Mouse (Mus musculus): Measurements from ENCODE around the gene Pnkp.

The Pnkp gene

DNA sequence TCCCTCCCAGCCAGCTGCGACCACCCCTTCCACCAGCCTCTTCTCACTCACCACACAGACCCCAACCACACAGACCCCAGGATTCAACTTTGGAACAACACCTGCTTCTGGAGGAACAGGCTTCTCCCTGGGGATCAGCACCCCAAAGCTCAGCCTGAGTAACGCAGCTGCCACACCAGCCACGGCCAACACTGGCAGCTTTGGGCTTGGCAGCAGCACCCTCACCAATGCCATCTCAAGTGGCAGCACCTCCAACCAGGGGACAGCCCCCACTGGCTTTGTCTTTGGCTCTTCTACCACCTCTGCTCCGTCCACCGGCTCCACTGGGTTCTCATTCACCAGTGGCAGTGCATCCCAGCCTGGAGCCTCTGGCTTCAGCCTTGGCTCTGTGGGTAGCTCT lies 28.2 kb upstream of the Pnkp start:
- no peak for DNase-seq (ENCODE audit: low spot score)

DNA sequence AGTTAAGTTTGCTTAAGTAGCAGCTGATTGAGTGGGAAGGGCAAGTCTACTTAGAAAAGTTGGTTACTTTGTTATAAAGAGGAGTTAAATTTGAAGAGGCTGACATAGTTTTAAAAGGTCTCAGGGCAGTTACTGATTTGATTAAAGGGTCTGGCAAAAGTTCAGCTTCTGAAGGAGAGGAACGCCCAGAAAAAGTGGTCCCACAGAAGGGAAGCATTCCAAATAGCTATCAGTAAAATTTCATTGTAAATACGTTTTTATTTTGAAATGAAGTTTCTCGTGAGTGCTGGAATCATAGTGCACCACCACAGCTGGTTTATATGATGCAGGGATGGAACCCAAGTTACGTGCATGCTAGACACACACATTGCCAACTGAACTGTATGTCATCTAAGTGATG lies 24.2 kb upstream of the Pnkp start:
- DNase-seq (ENCODE audit: low spot score) = no peak

DNA sequence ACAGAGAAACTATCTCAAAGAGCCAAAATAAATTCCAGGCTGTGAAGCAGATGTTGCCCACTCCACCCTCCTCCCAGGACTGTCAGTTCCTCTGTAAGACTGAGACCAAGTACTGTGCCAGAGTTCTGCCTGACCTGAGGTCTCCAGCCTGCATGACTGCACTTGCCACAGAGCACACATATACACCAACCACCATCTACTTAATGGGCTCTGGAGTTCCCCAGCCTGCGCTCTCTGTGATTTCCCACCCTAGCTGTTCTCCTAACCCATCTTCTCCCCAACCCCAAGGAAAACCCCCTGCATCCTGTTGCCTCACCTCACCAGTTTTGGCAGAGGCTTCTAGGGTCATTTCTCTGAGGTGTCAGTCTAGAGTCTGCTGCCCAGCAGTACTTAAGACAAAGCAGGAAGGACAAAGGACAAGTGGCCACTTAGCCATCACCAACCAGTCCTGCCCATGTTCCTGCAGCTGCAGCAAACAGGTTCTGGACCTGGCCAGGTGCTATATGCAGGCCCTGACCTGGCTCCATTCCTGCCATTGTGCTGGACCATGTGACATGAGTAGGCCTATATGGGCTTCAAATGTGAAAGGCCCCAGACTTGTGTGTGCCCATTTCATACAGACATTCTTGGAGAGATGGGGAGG lies 21.4 kb upstream of the Pnkp start:
- no peak for DNase-seq (ENCODE audit: low spot score)

DNA sequence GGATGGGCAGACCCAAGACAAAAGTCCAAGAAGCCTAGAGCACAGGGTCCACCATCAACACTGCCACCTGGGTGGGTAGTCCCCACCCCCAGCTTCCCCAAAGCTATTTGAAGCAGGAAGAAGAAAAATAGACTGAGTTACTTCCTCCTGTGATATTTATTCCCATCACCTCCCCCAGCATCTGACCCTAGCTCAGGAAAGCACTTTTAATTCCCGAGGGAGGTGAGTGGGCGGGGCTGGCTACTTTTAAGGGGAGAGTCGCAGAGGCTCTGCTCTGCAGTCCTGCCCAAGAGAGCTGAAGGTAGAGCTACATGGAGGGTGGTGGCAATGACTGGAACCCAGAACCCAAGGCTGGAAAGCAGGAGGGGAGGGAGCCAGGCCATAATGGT lies 20.9 kb upstream of the Pnkp start:
- DNase-seq (ENCODE audit: low spot score) = no peak

DNA sequence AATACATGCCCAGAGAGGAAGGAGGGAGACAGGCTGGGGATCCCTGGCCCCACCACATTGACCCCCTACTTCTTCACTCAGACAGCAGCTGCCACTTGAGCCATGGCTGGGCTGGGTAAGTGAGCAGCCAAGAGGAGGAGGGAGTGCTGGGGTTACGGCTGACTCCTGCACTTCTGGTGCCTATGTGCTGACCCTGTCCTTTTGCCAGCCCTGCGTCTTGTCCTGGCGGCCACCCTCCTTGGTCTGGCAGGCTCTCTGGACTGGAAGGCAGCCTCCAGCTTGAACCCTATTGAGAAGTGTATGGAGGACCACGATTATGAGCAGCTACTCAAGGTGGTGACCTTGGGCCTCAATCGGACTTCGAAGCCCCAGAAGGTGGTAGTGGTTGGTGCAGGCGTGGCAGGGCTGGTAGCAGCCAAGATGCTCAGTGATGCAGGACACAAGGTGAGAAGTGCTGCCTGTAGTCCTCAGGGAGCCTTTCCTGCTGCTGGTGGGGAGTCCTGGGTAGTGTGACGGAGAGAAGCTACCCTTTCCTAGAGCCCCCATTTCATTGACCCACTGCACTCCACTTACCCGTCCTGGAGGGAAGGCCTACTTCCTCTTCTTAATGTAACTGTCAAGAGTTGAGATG lies 20.4 kb upstream of the Pnkp start:
- DNase-seq (ENCODE audit: low spot score) = no peak

DNA sequence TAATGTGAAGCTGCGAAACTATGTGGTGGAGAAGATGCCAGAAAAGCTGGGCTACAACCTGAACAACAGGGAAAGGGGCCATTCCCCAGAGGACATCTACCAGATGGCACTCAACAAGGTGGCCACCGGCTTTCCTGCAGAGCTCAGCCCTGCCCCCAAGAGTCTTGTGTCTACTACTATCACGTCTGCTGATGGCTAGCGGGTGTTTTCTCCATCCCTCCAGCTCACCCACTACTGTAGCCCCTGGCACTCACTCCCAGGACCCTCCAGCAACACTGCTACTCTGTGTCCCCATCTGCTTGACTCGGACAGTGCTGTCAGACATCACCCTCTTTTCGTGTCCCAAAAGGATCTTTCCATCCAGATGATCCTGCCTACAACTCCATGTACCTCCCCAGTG lies 18.9 kb upstream of the Pnkp start:
- DNase-seq (ENCODE audit: low spot score) = no peak

DNA sequence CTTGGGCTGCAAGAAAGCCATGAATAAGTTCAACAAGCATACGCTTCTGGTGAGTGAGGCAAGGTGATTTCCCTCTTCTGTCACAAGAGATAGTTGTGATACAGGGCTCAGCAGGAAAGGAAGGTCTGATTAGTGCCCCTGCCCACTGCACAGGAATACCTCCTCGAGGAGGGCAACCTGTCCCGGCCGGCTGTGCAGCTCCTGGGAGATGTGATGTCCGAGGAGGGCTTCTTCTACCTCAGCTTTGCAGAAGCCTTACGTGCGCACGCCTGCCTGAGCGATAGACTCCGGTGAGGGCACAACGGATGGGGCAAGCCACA lies 17.8 kb upstream of the Pnkp start:
- no peak for DNase-seq (ENCODE audit: low spot score)

DNA sequence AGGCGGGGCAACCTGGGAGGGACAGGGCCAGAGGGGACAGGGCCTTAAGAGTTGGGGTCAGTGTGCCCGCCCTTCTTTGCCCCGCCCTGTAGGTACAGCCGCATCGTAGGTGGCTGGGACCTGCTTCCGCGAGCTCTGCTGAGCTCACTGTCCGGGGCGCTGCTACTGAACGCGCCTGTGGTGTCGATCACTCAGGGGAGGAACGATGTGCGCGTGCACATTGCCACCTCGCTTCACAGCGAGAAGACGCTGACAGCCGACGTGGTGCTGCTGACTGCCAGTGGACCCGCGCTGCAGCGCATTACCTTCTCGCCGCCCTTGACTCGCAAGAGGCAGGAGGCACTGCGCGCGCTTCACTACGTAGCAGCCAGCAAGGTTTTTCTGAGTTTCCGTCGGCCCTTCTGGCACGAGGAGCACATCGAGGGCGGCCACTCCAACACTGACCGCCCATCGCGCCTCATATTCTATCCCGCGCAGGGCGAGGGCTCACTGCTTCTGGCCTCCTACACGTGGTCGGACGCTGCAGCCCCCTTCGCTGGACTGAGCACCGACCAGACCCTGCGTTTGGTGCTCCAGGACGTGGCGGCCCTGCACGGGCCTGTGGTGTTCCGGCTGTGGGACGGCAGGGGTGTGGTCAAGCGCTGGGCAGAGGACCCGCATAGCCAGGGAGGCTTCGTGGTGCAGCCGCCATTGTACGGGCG lies 17.3 kb upstream of the Pnkp start:
- peak; percentile 34 for DNase-seq (ENCODE audit: low spot score)

GRCm38 (mm10) chr7:44840426-44840825 lies 16.5 kb upstream of the Pnkp start:
- DNase-seq (ENCODE audit: low spot score) = no peak

DNA sequence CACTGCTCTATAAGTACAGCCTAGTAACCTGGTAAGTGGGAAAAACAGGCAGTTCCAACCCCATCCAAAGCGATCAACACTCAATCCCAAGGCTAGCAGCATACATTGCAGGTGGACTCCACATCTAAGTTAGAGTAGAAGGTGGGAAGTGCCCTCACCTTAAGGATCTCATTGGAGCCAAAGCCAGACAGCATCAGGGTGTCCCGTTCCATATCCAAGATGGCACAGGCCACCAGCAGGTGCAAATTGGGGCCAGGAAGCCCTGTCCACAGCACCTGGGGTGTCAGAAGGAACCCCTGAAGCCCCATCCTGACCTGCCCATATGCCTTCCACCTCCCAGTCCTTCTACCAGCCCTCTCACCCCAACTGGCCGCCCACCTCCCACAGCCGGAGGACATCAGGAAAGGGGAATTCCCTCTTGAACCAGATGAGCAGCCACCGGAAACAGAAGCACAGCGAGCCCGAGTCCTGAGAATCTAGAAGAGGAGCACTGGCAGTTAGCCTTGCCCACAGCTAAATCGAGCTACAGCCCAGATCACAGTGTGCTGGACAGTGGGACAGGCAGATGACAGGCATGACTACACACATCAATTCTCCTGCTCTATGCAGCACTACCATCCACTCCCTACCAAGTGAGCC lies 15.0 kb upstream of the Pnkp start:
- DNase-seq (ENCODE audit: low spot score) = no peak

GRCm38 (mm10) chr7:44845006-44845405 lies 11.9 kb upstream of the Pnkp start:
- DNase-seq (ENCODE audit: low spot score) = no peak

DNA sequence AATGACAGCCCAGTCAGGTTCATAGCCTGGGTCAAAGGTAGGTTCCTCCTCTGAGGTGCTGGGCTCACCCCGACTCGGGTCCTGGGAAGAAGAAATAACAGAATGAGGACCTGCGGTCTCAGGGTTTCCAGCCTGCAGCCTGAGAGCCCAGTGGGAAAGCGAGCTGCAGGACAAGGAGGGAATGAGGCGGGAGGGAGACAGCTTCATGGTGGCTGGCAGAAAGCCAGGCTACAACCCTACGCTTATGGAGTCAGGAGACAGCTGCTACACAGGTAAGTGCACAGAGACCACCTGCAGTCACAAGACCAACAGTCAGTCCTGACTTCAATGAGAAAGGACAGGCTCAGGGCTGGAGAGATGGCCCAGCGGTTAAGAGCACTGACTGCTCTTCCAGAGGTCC lies 10.1 kb upstream of the Pnkp start:
- DNase-seq (ENCODE audit: low spot score) = no peak

DNA sequence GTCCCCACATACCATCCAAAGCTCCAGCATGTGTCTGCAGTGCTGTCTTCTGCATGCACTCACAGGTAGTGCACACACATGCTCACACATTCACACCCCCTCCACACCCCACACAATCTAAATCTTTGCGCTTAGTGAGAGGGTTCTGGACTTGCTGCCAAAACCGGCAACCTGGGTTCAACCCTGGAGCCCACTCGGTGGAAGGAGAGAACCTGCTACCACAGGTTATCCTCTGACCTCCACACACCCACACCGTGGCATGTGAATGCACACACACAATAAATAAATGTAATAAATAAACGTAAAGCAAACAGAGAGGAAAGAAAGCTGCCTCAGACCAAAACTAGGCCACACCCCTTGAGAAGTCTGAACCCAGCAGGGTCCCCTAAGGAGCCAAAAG lies 9.2 kb upstream of the Pnkp start:
- no peak for DNase-seq (ENCODE audit: low spot score)

DNA sequence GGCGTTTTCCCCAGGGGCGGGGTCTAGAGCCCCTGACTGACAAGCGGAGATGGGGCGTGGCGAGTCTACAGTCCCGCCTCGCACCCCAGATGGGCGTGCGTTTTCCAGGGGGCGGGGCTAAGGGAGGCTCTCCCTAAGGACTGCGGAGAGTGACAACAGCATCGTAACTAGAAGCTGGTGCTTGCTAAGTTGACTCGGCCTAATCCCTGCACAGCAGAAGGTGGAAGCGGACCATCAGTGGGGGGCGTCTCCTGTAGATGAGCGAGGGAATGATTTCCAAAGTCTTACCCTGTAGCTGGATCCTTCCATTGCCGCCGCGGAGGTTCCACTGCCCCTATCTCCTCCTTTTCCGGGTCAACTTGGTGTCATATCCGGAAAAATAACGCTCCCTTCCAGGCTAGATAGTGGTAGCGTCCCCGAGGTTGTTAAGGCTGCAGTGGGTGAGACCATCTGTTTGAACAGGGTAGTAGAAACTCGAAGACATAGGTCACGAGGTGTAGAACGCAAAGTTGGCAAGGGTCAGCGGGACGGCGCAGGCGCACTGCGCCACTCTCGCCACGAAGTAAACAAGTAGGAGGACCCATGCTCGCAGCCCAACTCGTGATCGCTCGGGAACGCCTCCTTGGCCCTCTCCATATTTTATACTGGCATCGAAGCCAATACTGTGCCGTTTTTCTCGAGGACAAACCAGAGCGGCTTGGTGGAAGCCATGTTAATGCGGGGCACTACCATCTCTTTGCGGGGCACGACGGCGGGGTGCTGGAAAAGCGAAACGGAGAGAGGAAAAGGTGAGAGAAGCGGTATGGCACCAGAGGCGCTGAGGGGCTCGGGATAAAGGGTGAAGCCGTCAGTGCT lies 8.2 kb upstream of the Pnkp start, which contains the start of the genes Akt1s1 and Tbc1d17:
TSS of gene Akt1s1 (plus strand) at position 431 of the 855 bp plus-strand sequence.
TSS of gene Tbc1d17 (minus strand) at position 519 of the 855 bp plus-strand sequence.
- peak; percentile 99 for DNase-seq (ENCODE audit: low spot score)

- DNase-seq (ENCODE audit: low spot score) = peak; percentile 91
Observed at GRCm38 (mm10) chr7:44849416-44850111, 7.4 kb upstream of the Pnkp start.

- peak; percentile 79 for DNase-seq (ENCODE audit: low spot score)
Observed at GRCm38 (mm10) chr7:44850146-44850545, 6.8 kb upstream of the Pnkp start.

DNA sequence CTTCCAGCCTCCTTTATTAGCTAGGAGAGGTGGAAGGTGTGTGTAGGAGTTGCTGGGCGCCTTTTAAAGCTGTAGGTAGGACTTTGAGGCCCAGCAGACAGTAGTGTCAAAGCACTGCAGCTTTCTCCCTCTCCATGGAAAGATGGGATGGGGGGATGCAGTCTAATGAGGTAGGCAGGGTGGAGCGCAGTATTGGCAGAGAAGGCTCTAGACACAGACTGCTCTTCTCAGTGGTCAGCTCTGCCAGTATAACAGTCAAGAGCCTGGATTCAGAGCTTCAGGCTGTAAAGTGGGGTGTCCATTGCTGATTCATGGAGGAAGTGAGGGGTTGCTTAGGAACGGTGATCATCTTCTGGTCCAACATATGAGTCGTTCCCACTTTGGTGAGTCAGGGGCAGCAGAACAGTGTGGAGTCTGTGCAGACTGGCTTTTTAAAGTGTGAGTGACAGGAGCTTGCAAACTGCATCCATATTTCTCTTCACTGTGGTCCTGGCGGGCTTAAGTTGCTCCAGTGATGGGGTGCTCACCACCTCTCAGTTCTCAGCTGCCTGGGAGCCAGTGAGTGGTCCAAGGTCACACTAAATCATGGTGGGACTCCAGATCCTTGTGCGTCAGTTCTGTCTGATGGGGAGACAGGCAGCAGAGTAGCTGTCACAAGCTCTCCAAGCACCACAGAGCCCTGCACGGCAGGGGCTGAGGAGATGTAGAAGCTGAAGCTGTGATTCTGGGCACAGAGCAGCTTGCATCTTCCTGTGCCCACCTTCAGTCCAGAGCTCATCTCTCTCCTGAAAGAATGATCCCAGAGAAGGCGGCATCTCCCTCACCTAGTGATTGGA lies 5.9 kb upstream of the Pnkp start:
- DNase-seq (ENCODE audit: low spot score) = no peak

DNA sequence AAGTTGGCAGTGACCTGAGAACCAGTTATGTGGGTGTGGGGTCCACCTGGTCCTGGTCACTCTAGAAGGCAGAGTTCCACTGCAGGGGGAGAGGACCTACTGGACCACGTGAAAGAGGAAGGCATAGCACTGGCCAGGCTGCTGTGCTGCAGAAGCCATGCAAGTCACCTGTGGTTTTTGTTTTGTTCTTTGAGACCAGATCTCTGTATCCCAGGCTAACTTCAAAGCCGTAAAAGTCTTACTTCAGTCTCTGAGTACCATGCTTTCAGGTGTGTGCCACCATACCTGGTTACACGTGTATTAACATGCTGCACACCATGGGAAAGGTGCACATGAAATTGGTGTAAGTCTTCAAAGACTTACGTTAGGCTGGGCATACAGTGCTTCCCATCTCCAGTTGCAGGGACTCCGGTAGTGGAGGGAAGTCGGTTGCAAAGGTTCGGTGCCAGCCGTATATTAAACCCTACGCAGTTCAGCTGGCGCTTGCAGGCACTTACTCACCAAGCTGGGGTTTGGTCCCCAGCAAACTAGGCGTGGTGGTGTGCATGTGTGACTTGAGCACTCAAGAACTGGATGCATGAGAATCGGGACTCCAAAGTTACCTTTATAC lies 5.2 kb upstream of the Pnkp start:
- DNase-seq (ENCODE audit: low spot score) = no peak

DNA sequence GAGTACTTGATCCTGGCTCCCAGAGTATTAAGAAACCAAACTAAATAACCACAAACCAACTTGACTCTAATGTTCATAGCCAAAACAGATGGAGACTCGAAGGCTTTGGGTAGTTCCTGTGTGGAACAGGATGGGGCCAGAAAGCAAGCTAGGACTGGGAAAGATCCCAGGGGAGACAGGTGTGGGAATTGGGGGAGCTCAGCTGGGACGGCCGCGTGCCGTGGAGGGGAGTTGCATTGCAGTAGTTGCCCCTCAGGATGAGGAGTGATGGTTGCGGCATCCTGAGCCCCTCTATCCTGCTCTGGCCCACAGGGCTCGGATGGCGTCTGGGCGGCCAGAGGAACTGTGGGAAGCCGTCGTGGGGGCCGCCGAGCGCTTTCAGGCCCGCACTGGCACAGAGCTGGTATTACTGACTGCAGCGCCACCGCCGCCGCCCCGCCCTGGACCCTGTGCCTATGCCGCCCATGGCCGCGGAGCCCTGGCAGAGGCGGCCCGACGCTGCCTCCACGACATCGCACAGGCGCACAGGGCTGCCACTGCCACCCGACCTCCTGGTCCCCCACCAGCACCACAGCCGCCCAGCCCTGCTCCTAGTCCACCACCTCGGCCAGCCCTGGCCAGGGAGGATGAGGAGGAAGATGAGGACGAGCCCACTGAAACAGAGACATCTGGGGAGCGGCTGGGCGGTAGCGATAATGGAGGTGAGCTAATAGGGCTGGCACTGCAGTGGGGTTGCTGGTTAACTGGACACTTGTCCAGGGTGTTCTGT lies 4.5 kb upstream of the Pnkp start:
- no peak for DNase-seq (ENCODE audit: low spot score)

All from urinary bladder, postnatal 14 days (tissue).